Mouse (Mus musculus) heart, embryonic 16.5 days (tissue): Measurements from ENCODE around the gene Gtpbp8. TPM values are rescaled to one million over a fixed set of nuclear protein-coding genes. Genes with fewer than 3 reads are reported as not detected.
A peak's percentile ranks its signal among the peaks of the same experiment; 100 is the strongest.

ENCODE experiments used
- ATAC-seq: fragments of 200-750 bp; cut with Nextera tagmentation; replicated peaks from 2 replicates; pipeline ENCODE4 v1.8.0; 2017; ENCODE audit warnings: moderate number of reproducible peaks; ENCODE audit not compliant: insufficient read depth, low FRiP score; ENCODE audit errors: extremely low read depth
- H3K27ac ChIP-seq: fragments of 300-500 bp; sonication (generic); 2 replicates; pipeline ENCODE4 v1.5.1; 2014; ENCODE audit warnings: mild to moderate bottlenecking, low read length, control low read depth, moderate library complexity
- H3K27me3 ChIP-seq: fragments of 300-500 bp; sonication (generic); 2 replicates; pipeline ENCODE4 v1.6.1; 2014; ENCODE audit warnings: low read length, mixed read lengths; ENCODE audit not compliant: control insufficient read depth, insufficient read depth
- H3K36me3 ChIP-seq: fragments of 300-500 bp; sonication (generic); 2 replicates; pipeline ENCODE4 v1.6.1; 2014; ENCODE audit not compliant: control insufficient read depth, insufficient read depth
- H3K4me1 ChIP-seq: fragments of 300-500 bp; sonication (generic); 2 replicates; pipeline ENCODE4 v1.6.1; 2014; ENCODE audit warnings: low read length, mixed read lengths; ENCODE audit not compliant: control insufficient read depth, insufficient read depth
- H3K4me2 ChIP-seq: fragments of 300-500 bp; sonication (generic); 2 replicates; pipeline ENCODE4 v1.6.1; 2014; ENCODE audit warnings: low read depth, mild to moderate bottlenecking, control low read depth, low read length
- H3K4me3 ChIP-seq: fragments of 300-500 bp; sonication (generic); 2 replicates; pipeline ENCODE4 v1.5.1; 2014; ENCODE audit warnings: mild to moderate bottlenecking, control low read depth, low read length
- H3K9ac ChIP-seq: fragments of 300-500 bp; sonication (generic); 2 replicates; pipeline ENCODE4 v1.6.1; 2014; ENCODE audit warnings: low read length, control low read depth
- H3K9me3 ChIP-seq: fragments of 300-500 bp; sonication (generic); replicated peaks from 2 replicates; pipeline ENCODE4 v1.6.1; 2016; ENCODE audit warnings: low read length; ENCODE audit not compliant: control insufficient read depth
- WGBS: fragments of 180-500 bp; shearing (Covaris S2); extraction: QIAGEN DNeasy Blood & Tissue Kit; methylation state at CpG from one replicate; pipeline ENCODE4 v1.1.7; 2014; 5-methylcytosine and 5-hydroxymethylcytosine counted together
- polyA plus RNA-seq: library from polyadenylated mRNA; unstranded; fragments of >200 nt; fragmentation: Nextera tagmentation; extraction: Ambion mirVana; gene quantifications from 2 replicates; pipeline ENCODE4 v1.2.1, GENCODE M21; 2015

Gtpbp8 gene
- polyA plus RNA-seq, 1 experiment from 2014 or later, result 21.7 TPM

DNA sequence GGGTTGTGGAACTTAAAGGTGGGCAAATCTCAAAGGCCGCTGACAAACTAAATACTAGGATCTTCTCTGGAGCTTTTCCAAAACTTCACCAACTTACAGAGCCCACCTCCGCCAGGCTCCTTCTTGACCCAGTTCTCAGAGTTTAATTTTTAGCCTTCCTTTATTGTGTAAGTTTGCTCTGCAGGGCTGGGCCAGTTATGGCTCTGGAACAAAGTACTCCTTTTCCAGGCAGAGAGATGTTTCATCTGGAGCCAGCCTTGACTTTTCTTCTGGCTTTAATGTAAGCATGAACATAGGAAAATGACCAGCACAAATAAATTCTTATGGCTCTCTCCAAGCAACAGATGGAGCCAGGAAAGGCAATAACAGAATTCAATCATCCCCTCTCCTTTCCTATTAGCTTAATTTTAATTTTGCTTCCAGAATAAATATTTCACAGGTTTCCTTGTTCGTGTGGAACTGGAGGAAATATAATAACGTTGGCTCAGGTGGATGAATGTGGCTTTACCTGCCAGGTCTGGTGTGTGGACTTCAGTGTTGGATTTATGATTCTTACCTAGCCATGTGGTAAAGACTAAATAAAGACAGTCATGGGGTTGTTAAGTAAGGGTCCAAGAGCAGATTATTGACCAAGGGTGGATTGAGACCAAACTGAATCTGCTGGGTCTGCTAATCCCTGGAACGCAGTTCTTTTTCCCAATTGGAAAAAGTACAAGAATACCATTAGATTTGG lies 48.5 kb downstream of the Gtpbp8 start:
- no peak overlapping the region for H3K4me2 ChIP-seq
- H3K9ac ChIP-seq, result no peak overlapping the region
- WGBS, result 84% methylated on average over 5 of the region's 5 CpGs
- H3K9me3 ChIP-seq, result no peaks in the 10 kb centered on the region
- ATAC-seq, result no peak
- no peak overlapping the region for H3K4me3 ChIP-seq
- H3K27me3 ChIP-seq, result no peaks in the 10 kb centered on the region
- no peaks in the 10 kb centered on the region for H3K36me3 ChIP-seq
- H3K27ac ChIP-seq, result no peak overlapping the region
- peaks cover 5% of the 10 kb centered on the region; the same call in 1 of the 2 replicates for H3K4me1 ChIP-seq

GRCm38 (mm10) chr16:44695859-44696620 lies 50.1 kb downstream of the Gtpbp8 start:
- no peak overlapping the region for H3K9ac ChIP-seq
- no peaks in the 10 kb centered on the region for H3K36me3 ChIP-seq
- peak; percentile 88 for ATAC-seq
- H3K27me3 ChIP-seq, result no peaks in the 10 kb centered on the region
- 24% methylated on average over 12 of the region's 12 CpGs for WGBS
- H3K4me1 ChIP-seq, result peaks cover 14% of the 10 kb centered on the region; the same call in 1 of the 2 replicates
- H3K4me2 ChIP-seq, result no peak overlapping the region
- H3K27ac ChIP-seq, result peak overlapping the region; percentile 72
- no peak overlapping the region for H3K4me3 ChIP-seq
- no peaks in the 10 kb centered on the region for H3K9me3 ChIP-seq

DNA sequence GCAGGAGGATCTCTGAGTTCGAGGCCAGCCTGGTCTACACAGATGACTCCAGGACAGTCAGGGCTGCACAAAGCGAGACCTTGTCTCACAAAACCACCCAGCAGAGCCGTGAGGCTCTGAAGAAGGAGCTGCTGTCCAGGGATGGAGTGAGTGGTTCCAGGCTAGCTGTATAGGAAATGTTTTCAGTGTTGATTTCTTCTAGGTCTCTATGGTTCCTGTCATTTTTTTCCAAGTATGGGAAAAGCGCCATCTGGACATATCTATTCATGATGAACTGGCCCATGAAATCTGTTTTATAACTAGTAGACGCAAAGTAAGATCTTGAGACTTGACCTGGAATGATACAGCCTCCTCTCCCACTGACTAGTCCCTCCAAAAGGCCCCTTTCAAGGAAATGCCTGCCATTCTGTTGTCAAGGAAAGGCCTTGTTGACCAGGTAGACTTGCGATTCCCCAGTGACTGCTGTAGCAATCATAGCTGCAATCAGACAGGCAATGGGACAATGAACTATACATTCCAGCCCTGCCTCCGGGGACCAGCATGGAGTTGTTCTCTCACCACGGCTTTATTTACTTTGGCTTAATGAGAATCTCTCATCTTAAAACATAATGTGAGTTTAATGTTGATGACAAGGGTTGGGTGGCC lies 50.8 kb downstream of the Gtpbp8 start:
- ATAC-seq, result peak; percentile 4; the same call in 1 of the 2 replicates
- no peaks in the 10 kb centered on the region for H3K36me3 ChIP-seq
- H3K9me3 ChIP-seq, result no peaks in the 10 kb centered on the region
- no peak overlapping the region for H3K4me3 ChIP-seq
- H3K4me2 ChIP-seq, result no peak overlapping the region
- no peak overlapping the region for H3K9ac ChIP-seq
- H3K4me1 ChIP-seq, result peaks cover 14% of the 10 kb centered on the region; the same call in 1 of the 2 replicates
- 60% methylated on average over 8 of the region's 8 CpGs for WGBS
- H3K27ac ChIP-seq, result peak overlapping the region; percentile 72
- H3K27me3 ChIP-seq, result no peaks in the 10 kb centered on the region

DNA sequence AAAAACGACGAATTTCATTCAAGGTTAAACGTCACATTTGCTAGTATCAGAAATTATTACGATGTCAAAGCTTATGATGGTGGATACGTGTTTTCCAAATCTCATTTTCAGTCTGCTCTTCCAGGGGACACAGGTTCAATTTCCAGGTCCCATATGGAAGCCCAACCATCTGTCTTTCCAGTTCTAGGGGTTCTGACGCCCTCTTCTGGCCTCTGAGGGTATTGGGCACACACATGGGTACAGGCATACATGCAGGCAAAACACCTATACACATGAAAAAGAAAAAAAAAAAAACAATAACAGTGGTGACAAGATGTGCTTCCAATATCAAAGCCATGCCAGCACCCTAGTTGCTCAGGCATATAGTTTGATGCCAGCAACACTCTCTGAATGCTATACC lies 52.5 kb downstream of the Gtpbp8 start:
- no peaks in the 10 kb centered on the region for H3K36me3 ChIP-seq
- no peak overlapping the region for H3K9ac ChIP-seq
- peaks cover 14% of the 10 kb centered on the region; the same call in 1 of the 2 replicates for H3K4me1 ChIP-seq
- H3K4me2 ChIP-seq, result no peak overlapping the region
- no peaks in the 10 kb centered on the region for H3K9me3 ChIP-seq
- no peak for ATAC-seq
- 68% methylated on average over 6 of the region's 6 CpGs for WGBS
- no peaks in the 10 kb centered on the region for H3K27me3 ChIP-seq
- H3K27ac ChIP-seq, result no peak overlapping the region
- no peak overlapping the region for H3K4me3 ChIP-seq

- H3K4me1 ChIP-seq, result peaks cover 15% of the 10 kb centered on the region
- H3K27me3 ChIP-seq, result no peaks in the 10 kb centered on the region
- H3K4me3 ChIP-seq, result no peak overlapping the region
- H3K9me3 ChIP-seq, result no peaks in the 10 kb centered on the region
- no peaks in the 10 kb centered on the region for H3K36me3 ChIP-seq
- no peak overlapping the region for H3K27ac ChIP-seq
- WGBS, result 96% methylated on average over 1 of the region's 1 CpGs
- ATAC-seq, result no peak
- H3K9ac ChIP-seq, result no peak overlapping the region
- no peak overlapping the region for H3K4me2 ChIP-seq
Measured at GRCm38 (mm10) chr16:44692541-44692940, 53.6 kb downstream of the Gtpbp8 start.

- 0 out of 2 replicates have a peak overlapping the region, but pooled peaks have one; percentile 20 for H3K9ac ChIP-seq
- ATAC-seq, result no peak
Measured at GRCm38 (mm10) chr16:44691561-44692141, 54.5 kb downstream of the Gtpbp8 start.

GRCm38 (mm10) chr16:44691066-44691465 lies 55.1 kb downstream of the Gtpbp8 start:
- ATAC-seq, result no peak
- 75% methylated on average over 2 of the region's 2 CpGs for WGBS

More at GRCm38 (mm10) chr16:44691561-44692141, 54.5 kb downstream of the Gtpbp8 start:
- peak overlapping the region; percentile 58 for H3K4me2 ChIP-seq
- 34% methylated on average over 17 of the region's 17 CpGs for whole genome bisulfite sequencing
- peak overlapping the region; percentile 46 for H3K27ac ChIP-seq
- no peaks in the 10 kb centered on the region for H3K9me3 ChIP-seq
- H3K27me3 ChIP-seq, result 0 out of 2 replicates have a peak, but pooled peaks cover 2% of the 10 kb centered on the region
- peak overlapping the region; percentile 30 for H3K4me3 ChIP-seq
- H3K36me3 ChIP-seq, result no peaks in the 10 kb centered on the region
- peaks cover 18% of the 10 kb centered on the region for H3K4me1 ChIP-seq

DNA sequence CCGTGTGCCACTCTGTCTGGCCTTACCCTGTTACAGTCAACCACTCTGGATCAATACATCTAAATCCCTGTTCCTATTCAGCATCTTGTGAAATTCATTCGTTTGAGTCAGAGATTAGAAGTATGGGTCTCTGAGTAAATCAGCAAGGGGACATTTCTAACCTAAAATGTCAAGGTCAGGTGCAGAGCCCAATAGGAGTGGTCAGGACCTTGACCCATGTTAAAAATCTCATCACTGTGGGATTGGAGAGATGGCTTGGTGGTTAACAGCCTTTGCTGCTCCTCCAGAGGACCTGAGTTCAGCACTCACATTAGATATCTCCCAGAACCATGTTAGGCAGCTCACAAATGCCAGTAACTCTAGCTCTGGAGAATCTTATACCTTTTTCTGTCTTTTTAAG lies 55.7 kb downstream of the Gtpbp8 start:
- Histone ChIP-seq H3K9ac (no peak overlapping the region), H3K27ac (no peak overlapping the region), H3K9me3 (no peaks in the 10 kb centered on the region), H3K4me3 (no peak overlapping the region), H3K36me3 (no peaks in the 10 kb centered on the region), H3K4me1 (peaks cover 14% of the 10 kb centered on the region), H3K4me2 (no peak overlapping the region), H3K27me3 (0 out of 2 replicates have a peak, but pooled peaks cover 2% of the 10 kb centered on the region)
- 80% methylated on average over 2 of the region's 2 CpGs for WGBS
- no peak for ATAC-seq

More at GRCm38 (mm10) chr16:44691066-44691465, 55.1 kb downstream of the Gtpbp8 start:
- no peak overlapping the region for H3K4me3 ChIP-seq
- peaks cover 16% of the 10 kb centered on the region for H3K4me1 ChIP-seq
- no peaks in the 10 kb centered on the region for H3K36me3 ChIP-seq
- H3K4me2 ChIP-seq, result no peak overlapping the region
- H3K9me3 ChIP-seq, result no peaks in the 10 kb centered on the region
- H3K27ac ChIP-seq, result no peak overlapping the region; the same call in 1 of the 2 replicates
- 0 out of 2 replicates have a peak, but pooled peaks cover 2% of the 10 kb centered on the region for H3K27me3 ChIP-seq
- H3K9ac ChIP-seq, result no peak overlapping the region
